Mouse (Mus musculus) liver, embryonic 16.5 days (tissue): ENCODE measurements around the gene Nr6a1. TPM values are rescaled to one million over a fixed set of nuclear protein-coding genes. Genes with fewer than 3 reads are reported as not detected.

Experiments
- ATAC-seq: fragments of 200-750 bp; cut with Nextera tagmentation; 2 replicates; pipeline ENCODE4 v1.8.0; 2017; ENCODE audit warnings: low read depth, mild to moderate bottlenecking, moderate number of reproducible peaks, moderate library complexity
- H3K27ac ChIP-seq: fragments of 300-500 bp; sonication (generic); 2 replicates; pipeline ENCODE4 v1.5.1; 2014; ENCODE audit warnings: mild to moderate bottlenecking, low read length
- H3K27me3 ChIP-seq: fragments of 300-500 bp; sonication (generic); 2 replicates; pipeline ENCODE4 v1.6.1; 2014; ENCODE audit warnings: low read depth, low read length, mixed read lengths; ENCODE audit not compliant: control insufficient read depth, insufficient read depth
- H3K36me3 ChIP-seq: fragments of 300-500 bp; sonication (generic); 2 replicates; pipeline ENCODE4 v1.6.1; 2014; ENCODE audit warnings: mild to moderate bottlenecking; ENCODE audit not compliant: control insufficient read depth, insufficient read depth
- H3K4me1 ChIP-seq: fragments of 300-500 bp; sonication (generic); 2 replicates; pipeline ENCODE4 v1.6.1; 2014; ENCODE audit warnings: low read depth, low read length, mixed read lengths; ENCODE audit not compliant: control insufficient read depth
- H3K4me2 ChIP-seq: fragments of 300-500 bp; sonication (generic); 2 replicates; pipeline ENCODE4 v1.6.1; 2014; ENCODE audit warnings: low read depth, low read length, mixed read lengths
- H3K4me3 ChIP-seq: fragments of 300-500 bp; sonication (generic); 2 replicates; pipeline ENCODE4 v1.5.1; 2014; ENCODE audit warnings: low read depth, mild to moderate bottlenecking, low read length
- H3K9ac ChIP-seq: fragments of 300-500 bp; sonication (generic); 2 replicates; pipeline ENCODE4 v1.6.1; 2014; ENCODE audit warnings: low read depth, low read length
- H3K9me3 ChIP-seq: fragments of 300-500 bp; sonication (generic); replicated peaks from 2 replicates; pipeline ENCODE4 v1.6.1; 2016; ENCODE audit warnings: low read length; ENCODE audit not compliant: control insufficient read depth
- WGBS: fragments of 180-500 bp; shearing (Covaris S2); extraction: QIAGEN DNeasy Blood & Tissue Kit; methylation state at CpG from one replicate; pipeline ENCODE4 v1.1.7; 2014; ENCODE audit not compliant: insufficient replicate concordance; 5-methylcytosine and 5-hydroxymethylcytosine counted together
- polyA plus RNA-seq: library from polyadenylated mRNA; unstranded; fragments of >200 nt; fragmentation: Nextera tagmentation; extraction: Ambion mirVana; gene quantifications from 2 replicates; pipeline ENCODE4 v1.2.1, GENCODE M21; 2015

The Nr6a1 gene
- 0.79 and 0.94 TPM in 2 replicates for polyA plus RNA-seq

GRCm38 (mm10) chr2:38927115-38927979, at the start of gene Nr6a1:
TSS of gene Nr6a1 (minus strand) at chr2:38927688.
- no peak; the same call in 1 of the 2 replicates for ATAC-seq
- Histone ChIP-seq H3K27me3 (peaks cover 26% of the 10 kb centered on the region), H3K4me1 (peaks cover 22% of the 10 kb centered on the region), H3K9ac (no peak within 1 kb of the TSS), H3K4me2 (peak within 1 kb of the TSS; percentile 97), H3K36me3 (no peaks in the 10 kb centered on the region), H3K9me3 (no peaks in the 10 kb centered on the region), H3K4me3 (peak within 1 kb of the TSS; percentile 57), H3K27ac (peak within 1 kb of the TSS; percentile 2; the same call in 1 of the 2 replicates)
- 8% methylated on average over 19 of the region's 19 CpGs for WGBS

GRCm38 (mm10) chr2:38975941-38976805, 48.7 kb upstream of the Nr6a1 start:
- 67% methylated on average over 21 of the region's 21 CpGs for WGBS
- Histone ChIP-seq H3K27ac (no peak overlapping the region), H3K9ac (no peak overlapping the region), H3K27me3 (peaks cover 5% of the 10 kb centered on the region), H3K36me3 (no peaks in the 10 kb centered on the region), H3K4me2 (no peak overlapping the region), H3K9me3 (no peaks in the 10 kb centered on the region), H3K4me1 (peaks cover under 1% of the 10 kb centered on the region; the same call in 1 of the 2 replicates), H3K4me3 (no peak overlapping the region)
- no peak for ATAC-seq

GRCm38 (mm10) chr2:38975181-38975580, 47.7 kb upstream of the Nr6a1 start:
- WGBS = 63% methylated on average over 3 of the region's 3 CpGs
- no peak for ATAC-seq
- no peaks in the 10 kb centered on the region for H3K9me3 ChIP-seq

GRCm38 (mm10) chr2:38974171-38974570, 46.7 kb upstream of the Nr6a1 start:
- Histone ChIP-seq H3K9ac (no peak overlapping the region), H3K9me3 (no peaks in the 10 kb centered on the region), H3K27ac (no peak overlapping the region), H3K4me1 (peaks cover 19% of the 10 kb centered on the region), H3K27me3 (0 out of 2 replicates have a peak, but pooled peaks cover under 1% of the 10 kb centered on the region), H3K4me3 (no peak overlapping the region), H3K36me3 (no peaks in the 10 kb centered on the region), H3K4me2 (no peak overlapping the region)
- ATAC-seq = no peak
- WGBS = 35% methylated on average over 2 of the region's 2 CpGs

More at GRCm38 (mm10) chr2:38975181-38975580, 47.7 kb upstream of the Nr6a1 start:
- peaks cover 5% of the 10 kb centered on the region for H3K27me3 ChIP-seq
- H3K4me2 ChIP-seq = no peak overlapping the region
- H3K27ac ChIP-seq = no peak overlapping the region
- H3K36me3 ChIP-seq = no peaks in the 10 kb centered on the region
- no peak overlapping the region for H3K4me3 ChIP-seq
- H3K4me1 ChIP-seq = peaks cover 10% of the 10 kb centered on the region
- no peak overlapping the region for H3K9ac ChIP-seq

GRCm38 (mm10) chr2:38973701-38974100, 46.2 kb upstream of the Nr6a1 start:
- WGBS = 58% methylated on average over 7 of the region's 7 CpGs
- no peak overlapping the region for H3K4me2 ChIP-seq
- no peaks in the 10 kb centered on the region for H3K36me3 ChIP-seq
- H3K4me1 ChIP-seq = peaks cover 19% of the 10 kb centered on the region
- H3K9ac ChIP-seq = no peak overlapping the region
- no peak overlapping the region for H3K27ac ChIP-seq
- ATAC-seq = no peak
- H3K9me3 ChIP-seq = no peaks in the 10 kb centered on the region
- no peaks in the 10 kb centered on the region for H3K27me3 ChIP-seq
- no peak overlapping the region for H3K4me3 ChIP-seq

GRCm38 (mm10) chr2:38973223-38973622, 45.7 kb upstream of the Nr6a1 start:
- 8% methylated on average over 2 of the region's 2 CpGs for WGBS

GRCm38 (mm10) chr2:38970057-38970456, 42.6 kb upstream of the Nr6a1 start:
- Histone ChIP-seq H3K9me3 (no peaks in the 10 kb centered on the region), H3K36me3 (no peaks in the 10 kb centered on the region), H3K4me1 (peaks cover 19% of the 10 kb centered on the region), H3K9ac (peak overlapping the region; percentile 18; the same call in 1 of the 2 replicates), H3K27ac (peak overlapping the region; percentile 91), H3K4me3 (no peak overlapping the region), H3K4me2 (peak overlapping the region; percentile 52), H3K27me3 (no peaks in the 10 kb centered on the region)
- WGBS = 16% methylated on average over 5 of the region's 5 CpGs
- peak; percentile 95 for ATAC-seq

More at GRCm38 (mm10) chr2:38973223-38973622, 45.7 kb upstream of the Nr6a1 start:
- Histone ChIP-seq H3K9me3 (no peaks in the 10 kb centered on the region), H3K9ac (no peak overlapping the region), H3K4me2 (no peak overlapping the region), H3K4me3 (no peak overlapping the region), H3K36me3 (no peaks in the 10 kb centered on the region), H3K27me3 (no peaks in the 10 kb centered on the region), H3K4me1 (peaks cover 19% of the 10 kb centered on the region), H3K27ac (no peak overlapping the region)
- no peak for ATAC-seq

GRCm38 (mm10) chr2:38969650-38970049, 42.2 kb upstream of the Nr6a1 start:
- no peak overlapping the region; the same call in 1 of the 2 replicates for H3K9ac ChIP-seq
- peak overlapping the region; percentile 91 for H3K27ac ChIP-seq
- peak; percentile 32 for ATAC-seq
- peak overlapping the region; percentile 52; the same call in 1 of the 2 replicates for H3K4me2 ChIP-seq
- peaks cover 19% of the 10 kb centered on the region for H3K4me1 ChIP-seq
- no peaks in the 10 kb centered on the region for H3K27me3 ChIP-seq
- H3K4me3 ChIP-seq = no peak overlapping the region
- no peaks in the 10 kb centered on the region for H3K9me3 ChIP-seq
- WGBS = 32% methylated on average over 2 of the region's 2 CpGs
- no peaks in the 10 kb centered on the region for H3K36me3 ChIP-seq
